Mouse (Mus musculus) liver, postnatal 0 days (tissue): ENCODE data around the gene Tmem50a. TPM values are rescaled to one million over a fixed set of nuclear protein-coding genes. Genes with fewer than 3 reads are reported as not detected.
A peak's percentile ranks its signal among the peaks of the same experiment; 100 is the strongest.

Source experiments
- ATAC-seq: fragments of 200-750 bp; cut with Nextera tagmentation; 2 replicates; pipeline ENCODE4 v1.8.0; 2017; ENCODE audit warnings: mild to moderate bottlenecking, moderate library complexity
- DNase-seq: peaks from one replicate; pipeline ENCODE4 v3.0.0-alpha.2; 2016
- H3K27ac ChIP-seq: fragments of 300-500 bp; sonication (generic); 2 replicates; pipeline ENCODE4 v1.5.1; 2014; ENCODE audit warnings: antibody characterized with exemption, moderate library complexity, mild to moderate bottlenecking, low read depth
- H3K27me3 ChIP-seq: fragments of 300-500 bp; sonication (generic); 2 replicates; pipeline ENCODE4 v1.6.1; 2014; ENCODE audit warnings: low read length, control low read depth, mixed read lengths; ENCODE audit not compliant: insufficient read depth
- H3K36me3 ChIP-seq: fragments of 300-500 bp; sonication (generic); replicated peaks from 2 replicates; pipeline ENCODE4 v1.6.1; 2014; ENCODE audit warnings: mild to moderate bottlenecking, control low read depth, low read length, moderate library complexity, mixed read lengths; ENCODE audit not compliant: insufficient read depth
- H3K4me1 ChIP-seq: fragments of 300-500 bp; sonication (generic); 2 replicates; pipeline ENCODE4 v1.6.1; 2014; ENCODE audit warnings: antibody characterized with exemption, mild to moderate bottlenecking, control low read depth; ENCODE audit not compliant: insufficient read depth
- H3K4me2 ChIP-seq: fragments of 300-500 bp; sonication (generic); 2 replicates; pipeline ENCODE4 v1.6.1; 2014; ENCODE audit warnings: low read depth, mild to moderate bottlenecking, low read length, moderate library complexity, mixed read lengths
- H3K4me3 ChIP-seq: fragments of 300-500 bp; sonication (generic); 2 replicates; pipeline ENCODE4 v1.5.1; 2014; ENCODE audit warnings: low read depth, low read length
- H3K9ac ChIP-seq: fragments of 300-500 bp; sonication (generic); replicated peaks from 2 replicates; pipeline ENCODE4 v1.6.1; 2014; ENCODE audit warnings: mild to moderate bottlenecking, moderate library complexity
- H3K9me3 ChIP-seq: fragments of 300-500 bp; sonication (generic); 2 replicates; pipeline ENCODE4 v1.6.1; 2016; ENCODE audit warnings: mild to moderate bottlenecking, control low read depth, low read length, mixed read lengths
- CTCF ChIP-seq: sonication (generic); IDR thresholded peaks from 2 replicates; pipeline ENCODE4 v1.5.1; 2016; ENCODE audit warnings: antibody characterized with exemption, low read depth
- EP300 ChIP-seq: IDR thresholded peaks from 2 replicates; pipeline ENCODE4 v1.6.1; 2016; ENCODE audit warnings: antibody characterized with exemption, low read depth, mild to moderate bottlenecking
- WGBS: fragments of 180-500 bp; shearing (Covaris S2); extraction: QIAGEN DNeasy Blood & Tissue Kit; methylation state at CpG from one replicate; pipeline ENCODE4 v1.1.7; 2014; ENCODE audit not compliant: insufficient replicate concordance; 5-methylcytosine and 5-hydroxymethylcytosine counted together
- polyA plus RNA-seq: library from polyadenylated mRNA; unstranded; fragments of >200 nt; fragmentation: Nextera tagmentation; extraction: Ambion mirVana; gene quantifications from 2 replicates; pipeline ENCODE4 v1.2.1, GENCODE M21; 2015

Gene Tmem50a
- 87.6 and 88.5 TPM in 2 replicates for polyA plus RNA-seq

DNA sequence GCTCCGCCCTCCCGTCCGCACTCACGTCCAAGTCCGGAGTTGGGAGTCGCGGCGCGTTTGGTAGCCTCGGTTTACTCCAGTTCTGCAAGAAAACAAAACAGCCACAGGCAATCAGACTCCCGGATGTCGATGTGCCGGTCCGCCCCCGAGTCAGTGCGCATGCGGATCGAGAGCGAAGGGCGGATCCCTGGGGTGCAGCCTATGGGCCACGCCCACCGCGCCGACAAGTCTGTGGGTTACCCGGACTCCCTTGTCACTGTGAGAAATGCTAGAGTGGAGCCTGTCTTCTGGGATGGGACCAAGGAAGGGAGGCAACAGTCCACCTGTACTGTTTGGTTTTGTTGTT is at the start of gene Tmem50a:
Gene Tmem50a, minus strand, starts transcription at position 161 of the 346 bp plus-strand sequence.
- Histone ChIP-seq H3K27ac (peak within 1 kb of the TSS; percentile 98), H3K4me1 (peaks cover 50% of the 10 kb centered on the region), H3K4me3 (peak within 1 kb of the TSS; percentile 65), H3K27me3 (no peaks in the 10 kb centered on the region), H3K36me3 (peaks cover 21% of the 10 kb centered on the region), H3K9ac (peak within 1 kb of the TSS; percentile 83), H3K9me3 (no peaks in the 10 kb centered on the region), H3K4me2 (peak within 1 kb of the TSS; percentile 78)
- ATAC-seq, result peak; percentile 84
- under 1% methylated on average over 25 of the region's 25 CpGs for WGBS
- TF ChIP-seq CTCF (no peak), EP300 (no peak)
- DNase-seq, result peak; percentile 98

- 14% methylated on average over 19 of the region's 19 CpGs for WGBS
Observed at GRCm38 (mm10) chr4:134963021-134963776, 48.4 kb upstream of the Tmem50a start.

GRCm38 (mm10) chr4:134956328-134956727 is 41.5 kb upstream of the Tmem50a start:
- H3K27me3 ChIP-seq, result peaks cover 18% of the 10 kb centered on the region; the same call in 1 of the 2 replicates
- DNase-seq (peak; percentile 78), ATAC-seq (peak; percentile 47; the same call in 1 of the 2 replicates)
- 17% methylated on average over 3 of the region's 3 CpGs for WGBS
- no peaks in the 10 kb centered on the region for H3K36me3 ChIP-seq
- no peak overlapping the region for H3K27ac ChIP-seq
- no peak overlapping the region for H3K4me3 ChIP-seq
- H3K4me2 ChIP-seq, result 0 out of 2 replicates have a peak overlapping the region, but pooled peaks have one; percentile 2
- TF ChIP-seq CTCF (peak; percentile 81), EP300 (no peak)
- H3K4me1 ChIP-seq, result peaks cover 5% of the 10 kb centered on the region; the same call in 1 of the 2 replicates
- H3K9me3 ChIP-seq, result no peaks in the 10 kb centered on the region
- H3K9ac ChIP-seq, result no peak overlapping the region

More at GRCm38 (mm10) chr4:134963021-134963776, 48.4 kb upstream of the Tmem50a start:
- peaks cover 13% of the 10 kb centered on the region; the same call in 1 of the 2 replicates for H3K4me1 ChIP-seq
- H3K9ac ChIP-seq, result 0 out of 2 replicates have a peak overlapping the region, but pooled peaks have one; percentile 18
- TF ChIP-seq CTCF, result peak; percentile 90
- no peak for TF ChIP-seq EP300
- H3K4me3 ChIP-seq, result peak overlapping the region; percentile 35
- no peaks in the 10 kb centered on the region for H3K9me3 ChIP-seq
- DNase-seq, result peak; percentile 82
- H3K27ac ChIP-seq, result no peak overlapping the region
- 0 out of 2 replicates have a peak, but pooled peaks cover 8% of the 10 kb centered on the region for H3K27me3 ChIP-seq
- peak overlapping the region; percentile 66 for H3K4me2 ChIP-seq
- peak; percentile 78 for ATAC-seq
- H3K36me3 ChIP-seq, result no peaks in the 10 kb centered on the region

DNA sequence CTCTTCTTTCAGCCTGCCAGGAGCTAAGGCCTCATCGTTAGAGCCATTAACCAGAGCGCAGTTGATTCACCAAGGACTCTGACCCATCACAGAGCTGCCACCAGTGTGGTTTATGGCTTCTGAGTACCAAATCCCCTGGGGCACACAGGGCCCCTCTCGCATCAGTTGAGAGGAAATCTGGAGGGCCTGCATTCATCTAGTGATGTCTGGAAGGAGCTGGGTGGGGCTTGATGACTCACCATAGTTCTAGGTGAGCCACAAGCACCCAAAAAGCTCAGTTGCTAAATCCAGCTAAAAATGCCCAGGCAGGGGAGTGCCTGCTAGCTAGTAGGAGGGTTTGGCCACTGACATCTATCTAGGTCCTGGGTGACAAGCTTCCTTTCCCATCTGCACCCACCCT is 41.0 kb upstream of the Tmem50a start:
- WGBS, result 39% methylated on average over 3 of the region's 3 CpGs
- peak; percentile 40; the same call in 1 of the 2 replicates for ATAC-seq
- H3K4me2 ChIP-seq, result 0 out of 2 replicates have a peak overlapping the region, but pooled peaks have one; percentile 2
- H3K4me1 ChIP-seq, result peaks cover 5% of the 10 kb centered on the region; the same call in 1 of the 2 replicates
- TF ChIP-seq CTCF (no peak), EP300 (no peak)
- DNase-seq, result peak; percentile 41
- peaks cover 18% of the 10 kb centered on the region; the same call in 1 of the 2 replicates for H3K27me3 ChIP-seq
- no peak overlapping the region for H3K9ac ChIP-seq
- no peak overlapping the region for H3K27ac ChIP-seq
- no peaks in the 10 kb centered on the region for H3K36me3 ChIP-seq
- H3K4me3 ChIP-seq, result no peak overlapping the region
- no peaks in the 10 kb centered on the region for H3K9me3 ChIP-seq

DNA sequence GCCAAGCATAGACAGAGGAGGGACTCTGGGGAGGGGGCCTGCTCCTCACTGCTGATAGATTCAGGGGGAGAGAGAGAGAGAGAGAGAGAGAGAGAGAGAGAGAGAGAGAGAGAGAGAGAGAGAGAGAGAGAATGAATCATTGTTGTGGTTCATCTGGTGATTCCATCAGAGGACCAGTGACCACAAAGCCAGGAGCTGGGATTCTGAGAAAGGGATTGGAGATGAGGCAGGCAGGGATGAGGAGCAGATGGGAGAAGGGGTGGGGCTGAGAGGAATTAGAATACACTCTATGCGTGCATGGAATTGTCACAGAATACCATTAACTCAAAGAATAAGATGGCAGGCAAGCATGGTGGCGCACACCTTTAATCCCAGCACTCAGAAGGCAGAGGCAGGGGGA is 40.4 kb upstream of the Tmem50a start:
- ATAC-seq (no peak), DNase-seq (no peak)
- Histone ChIP-seq H3K9ac (no peak overlapping the region), H3K27ac (no peak overlapping the region), H3K9me3 (no peaks in the 10 kb centered on the region), H3K36me3 (no peaks in the 10 kb centered on the region), H3K4me2 (no peak overlapping the region), H3K4me3 (no peak overlapping the region), H3K27me3 (peaks cover 18% of the 10 kb centered on the region; the same call in 1 of the 2 replicates), H3K4me1 (peaks cover 9% of the 10 kb centered on the region)
- TF ChIP-seq CTCF, result no peak
- no peak for TF ChIP-seq EP300
- WGBS, result 82% methylated on average over 2 of the region's 2 CpGs

DNA sequence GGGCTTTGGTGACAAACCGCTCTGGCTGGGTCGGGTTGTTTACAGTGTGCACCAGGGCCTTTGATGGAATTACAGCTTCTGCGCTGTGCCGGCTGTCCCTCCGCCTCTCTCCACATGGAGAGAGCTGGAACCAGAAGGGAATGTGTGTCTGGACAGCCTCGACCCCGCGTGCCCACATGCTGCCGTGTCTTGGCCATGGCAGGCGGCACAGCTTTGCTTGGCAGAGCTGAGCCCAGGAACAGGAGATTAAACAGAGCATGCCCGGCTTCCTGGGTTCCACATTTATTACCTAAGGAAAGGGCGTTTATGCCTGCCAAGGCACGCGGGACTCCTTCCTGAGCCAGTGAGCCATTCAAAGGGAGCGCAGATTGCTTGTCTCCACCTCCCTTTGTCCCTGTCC is 39.6 kb upstream of the Tmem50a start:
- DNase-seq (no peak), ATAC-seq (no peak)
- H3K4me1 ChIP-seq, result peaks cover 9% of the 10 kb centered on the region
- 53% methylated on average over 15 of the region's 15 CpGs for WGBS
- H3K4me3 ChIP-seq, result no peak overlapping the region
- H3K9me3 ChIP-seq, result no peaks in the 10 kb centered on the region
- peaks cover 18% of the 10 kb centered on the region; the same call in 1 of the 2 replicates for H3K27me3 ChIP-seq
- H3K36me3 ChIP-seq, result no peaks in the 10 kb centered on the region
- TF ChIP-seq EP300 (no peak), CTCF (no peak)
- no peak overlapping the region for H3K27ac ChIP-seq
- no peak overlapping the region for H3K4me2 ChIP-seq
- H3K9ac ChIP-seq, result no peak overlapping the region
